In the genomic region with DNA sequence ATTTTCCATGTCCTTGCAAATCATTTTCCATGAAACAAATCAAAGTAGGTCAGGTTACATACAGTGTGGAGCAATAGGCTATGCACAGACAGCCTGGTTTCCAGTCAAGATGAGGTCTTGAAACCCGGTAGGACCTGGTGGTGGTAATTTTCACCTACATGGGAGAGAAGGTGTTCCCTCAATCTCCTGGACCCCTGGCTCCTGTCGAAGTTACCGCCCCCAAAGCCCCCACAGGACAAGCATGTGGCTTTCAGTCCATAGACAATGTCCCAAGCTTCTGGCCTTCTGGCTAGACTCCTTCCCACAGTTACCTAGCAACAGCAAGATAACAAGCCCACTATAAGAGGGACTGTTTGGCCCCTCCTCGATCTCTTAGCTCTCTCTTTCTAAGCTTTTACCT, we compare ENCODE assay signal across 28 mouse cellular contexts.
"Had no signal": no experiment of that assay in that cellular context is flagged by ENCODE, and none has a peak within 500 bp of the region (broad histone marks: within the 10 kb centered on the region; RNA-seq: fewer than 3 reads in every experiment).

No protein-coding gene starts in this region.

- DNase-seq: left cerebral cortex, postnatal 4 days; liver; liver, embryonic 13.5 days; liver, postnatal 0 days; lung, adult 18-20 months; lung, adult 2 months; lung, embryonic 14.5 days; lung, postnatal 10 days; lung, postnatal 14 days; lung, postnatal 36 days; lung, postnatal 4 days; midbrain, embryonic 14.5 days had no signal

- H3K36me3 ChIP-seq: limb, embryonic 10.5 days; limb, embryonic 12.5 days; limb, embryonic 13.5 days; limb, embryonic 15.5 days; liver, embryonic 12.5 days; liver, embryonic 13.5 days; liver, embryonic 15.5 days; lung, embryonic 15.5 days; midbrain, embryonic 10.5 days; midbrain, embryonic 12.5 days; midbrain, embryonic 13.5 days; midbrain, embryonic 15.5 days had no signal

- H3K27ac ChIP-seq: left cerebral cortex, adult 2 months; limb, embryonic 10.5 days; limb, embryonic 12.5 days; limb, embryonic 13.5 days; limb, embryonic 15.5 days; liver, embryonic 12.5 days; liver, embryonic 13.5 days; liver, embryonic 14.5 days; liver, embryonic 15.5 days; lung, embryonic 15.5 days; macrophage; midbrain, embryonic 10.5 days; midbrain, embryonic 12.5 days; midbrain, embryonic 13.5 days; midbrain, embryonic 15.5 days had no signal

- H3K4me3 ChIP-seq: left cerebral cortex, adult 2 months; limb, embryonic 10.5 days; limb, embryonic 12.5 days; limb, embryonic 13.5 days; limb, embryonic 15.5 days; liver, embryonic 12.5 days; liver, embryonic 13.5 days; liver, embryonic 15.5 days; lung, embryonic 15.5 days; megakaryocyte, embryonic 14.5 days; midbrain, embryonic 10.5 days; midbrain, embryonic 12.5 days; midbrain, embryonic 13.5 days; midbrain, embryonic 15.5 days; myocyte had no signal

- H3K27me3 ChIP-seq: limb, embryonic 12.5 days; limb, embryonic 13.5 days; limb, embryonic 15.5 days; liver, embryonic 12.5 days; liver, embryonic 13.5 days; liver, embryonic 15.5 days; lung, embryonic 15.5 days; megakaryocyte, embryonic 14.5 days; midbrain, embryonic 12.5 days; midbrain, embryonic 13.5 days; midbrain, embryonic 15.5 days had no signal

- H3K4me1 ChIP-seq: limb, embryonic 10.5 days; limb, embryonic 12.5 days; limb, embryonic 13.5 days; limb, embryonic 15.5 days; liver, embryonic 12.5 days; liver, embryonic 13.5 days; liver, embryonic 15.5 days; lung, embryonic 15.5 days; megakaryocyte, embryonic 14.5 days; midbrain, embryonic 10.5 days; midbrain, embryonic 12.5 days; midbrain, embryonic 13.5 days; midbrain, embryonic 15.5 days had no signal
